Mouse (Mus musculus): Measurements from ENCODE around the gene Zfp948.

Gene Zfp948

GRCm38 (mm10) chr17:21579080-21579479 is 12.3 kb downstream of the Zfp948 start:
- no peak for TF ChIP-seq GATA4 (IDR thresholded peaks at IDR 0.05; ENCODE audit: insufficient replicate concordance, low read length)

GRCm38 (mm10) chr17:21579493-21580175 is 12.8 kb downstream of the Zfp948 start:
- no peak for TF ChIP-seq GATA4 (IDR thresholded peaks at IDR 0.05; ENCODE audit: insufficient replicate concordance, low read length)

GRCm38 (mm10) chr17:21585521-21585920 is 18.7 kb downstream of the Zfp948 start:
- no peak for TF ChIP-seq GATA4 (IDR thresholded peaks at IDR 0.05; ENCODE audit: insufficient replicate concordance, low read length)

- no peak for TF ChIP-seq GATA4 (IDR thresholded peaks at IDR 0.05; ENCODE audit: insufficient replicate concordance, low read length)
Observed at GRCm38 (mm10) chr17:21616356-21616755, 49.5 kb downstream of the Zfp948 start.

GRCm38 (mm10) chr17:21617352-21617751 is 50.5 kb downstream of the Zfp948 start:
- TF ChIP-seq GATA4 (IDR thresholded peaks at IDR 0.05; ENCODE audit: insufficient replicate concordance, low read length): no peak

- no peak for TF ChIP-seq GATA4 (IDR thresholded peaks at IDR 0.05; ENCODE audit: insufficient replicate concordance, low read length)
Observed at GRCm38 (mm10) chr17:21623647-21624046, 56.8 kb downstream of the Zfp948 start.
